Mouse (Mus musculus): Measurements from ENCODE around the gene Card6. TPM values are rescaled to one million over a fixed set of nuclear protein-coding genes. Genes with fewer than 3 reads are reported as not detected.

The Card6 gene
- polyA plus RNA-seq, 1 experiment = 2.9 TPM

- DNase-seq (ENCODE audit: low spot score) = no peak
Measured at GRCm38 (mm10) chr15:5086162-5086561, 22.2 kb downstream of the Card6 start.

- DNase-seq (ENCODE audit: low spot score) = no peak
Measured at GRCm38 (mm10) chr15:5081235-5081634, 27.1 kb downstream of the Card6 start.

- DNase-seq (ENCODE audit: low spot score) = no peak
Measured at GRCm38 (mm10) chr15:5068801-5069518, 39.4 kb downstream of the Card6 start.

- no peak for DNase-seq (ENCODE audit: low spot score)
Measured at GRCm38 (mm10) chr15:5063635-5064034, 44.7 kb downstream of the Card6 start, which contains the start of gene C7. TSS of gene C7 (minus strand) at chr15:5063740.

Other genes starting within 250 kb of the Card6 start
- gene Mroh2b, start 209.8 kb downstream of the Card6 start, polyA plus RNA-seq (2012; rRNA removed) = not detected in 2 replicates
- gene C7, start 44.8 kb downstream of the Card6 start, polyA plus RNA-seq (2012; rRNA removed) = 51.5 and 67.5 TPM in 2 replicates
- 1,831 and 1,970 TPM in 2 replicates for gene Rpl37, start 8.1 kb upstream of the Card6 start, polyA plus RNA-seq (2012; rRNA removed)
- 19.3 and 20.1 TPM in 2 replicates for gene Prkaa1, start 35.3 kb upstream of the Card6 start, polyA plus RNA-seq (2012; rRNA removed)
- 31.0 and 38.4 TPM in 2 replicates for gene Ttc33, start 77.0 kb upstream of the Card6 start, polyA plus RNA-seq (2012; rRNA removed)
- 8.0 and 9.6 TPM in 2 replicates for gene Ptger4, start 135.6 kb upstream of the Card6 start, polyA plus RNA-seq (2012; rRNA removed)